Mouse (Mus musculus) heart, embryonic 14.5 days (tissue): Measurements from ENCODE around the gene Milr1. TPM values are rescaled to one million over a fixed set of nuclear protein-coding genes. Genes with fewer than 3 reads are reported as not detected.
"Not testable (repeated sequence)": the region's sequence is repeated elsewhere in the genome, so short reads cannot be mapped to it uniquely, and the experiment has no call there.

Experiments used
- ATAC-seq: fragments of 200-750 bp; cut with Nextera tagmentation; 2 replicates; pipeline ENCODE4 v1.8.0; 2017; ENCODE audit warnings: low read depth, moderate TSS enrichment; ENCODE audit not compliant: insufficient number of reproducible peaks, insufficient read depth, low FRiP score
- H3K27ac ChIP-seq, 2 experiments: fragments of 200-500 bp in 1 of 2; fragments of 300-500 bp in 1 of 2; sonication (generic) in 1 of 2; replicated peaks in 1 of 2; 2 replicates each; pipeline ENCODE4 v1.5.1; 2012 to 2014; ENCODE audit warnings: low read depth in 2 of 2, low read length in 2 of 2, control low read depth in 1 of 2, mild to moderate bottlenecking in 1 of 2, mixed read lengths in 1 of 2; ENCODE audit not compliant: control insufficient read depth in 1 of 2, insufficient read depth in 1 of 2
- H3K27me3 ChIP-seq: fragments of 300-500 bp; sonication (generic); 2 replicates; pipeline ENCODE4 v1.6.1; 2014; ENCODE audit warnings: mild to moderate bottlenecking, low read length, control low read depth; ENCODE audit not compliant: control insufficient read depth, insufficient read depth
- H3K36me3 ChIP-seq: fragments of 300-500 bp; sonication (generic); 2 replicates; pipeline ENCODE4 v1.6.1; 2014; ENCODE audit warnings: mild to moderate bottlenecking, control low read depth, low read length, mixed read lengths; ENCODE audit not compliant: control insufficient read depth, insufficient read depth
- H3K4me1 ChIP-seq, 2 experiments: fragments of 200-500 bp in 1 of 2; fragments of 300-500 bp in 1 of 2; sonication (generic) in 1 of 2; 2 replicates each; pipeline ENCODE4 v1.6.1; 2012 to 2014; ENCODE audit warnings: low read length in 2 of 2, control low read depth in 1 of 2, mixed read lengths in 1 of 2; ENCODE audit not compliant: control insufficient read depth in 2 of 2, insufficient read depth in 2 of 2
- H3K4me2 ChIP-seq: fragments of 300-500 bp; sonication (generic); 2 replicates; pipeline ENCODE4 v1.6.1; 2014; ENCODE audit warnings: mild to moderate bottlenecking, low read length
- H3K4me3 ChIP-seq, 2 experiments: fragments of 200-500 bp in 1 of 2; fragments of 300-500 bp in 1 of 2; sonication (generic) in 1 of 2; 2 replicates each; pipeline ENCODE4 v1.5.1; 2012 to 2014; ENCODE audit warnings: low read length in 2 of 2, mild to moderate bottlenecking in 2 of 2, control low read depth in 1 of 2, low read depth in 1 of 2, moderate library complexity in 1 of 2; ENCODE audit not compliant: control insufficient read depth in 1 of 2, insufficient read depth in 1 of 2
- H3K9ac ChIP-seq: fragments of 300-500 bp; sonication (generic); 2 replicates; pipeline ENCODE4 v1.6.1; 2014; ENCODE audit warnings: mild to moderate bottlenecking, low read length
- H3K9me3 ChIP-seq: fragments of 300-500 bp; sonication (generic); 2 replicates; pipeline ENCODE4 v1.6.1; 2016; ENCODE audit warnings: low read length, control low read depth; ENCODE audit not compliant: control insufficient read depth
- WGBS: fragments of 180-500 bp; shearing (Covaris S2); extraction: QIAGEN DNeasy Blood & Tissue Kit; methylation state at CpG from one replicate; pipeline ENCODE4 v1.1.7; 2014; 5-methylcytosine and 5-hydroxymethylcytosine counted together
- polyA plus RNA-seq: library from polyadenylated mRNA; unstranded; fragments of >200 nt; fragmentation: Nextera tagmentation; extraction: Ambion mirVana; gene quantifications from 2 replicates; pipeline ENCODE4 v1.2.1, GENCODE M21; 2014

Gene Milr1
- polyA plus RNA-seq, 1 experiment from 2014 or later: 1.6 TPM

GRCm38 (mm10) chr11:106777395-106777794 is 26.4 kb downstream of the Milr1 start:
- Histone ChIP-seq H3K4me2 (0 out of 2 replicates have a peak overlapping the region, but pooled peaks have one; percentile 4), H3K9ac (0 out of 2 replicates have a peak overlapping the region, but pooled peaks have one; percentile 34), H3K9me3 (no peaks in the 10 kb centered on the region), H3K4me3 (no peak overlapping the region), H3K4me1 (peaks cover 0 to 13% of the 10 kb centered on the region in 2 experiments; a peak in 1 of 4 replicates), H3K27me3 (no peaks in the 10 kb centered on the region), H3K27ac (no peak overlapping the region), H3K36me3 (peaks cover 75% of the 10 kb centered on the region)
- no peak for ATAC-seq
- 91% methylated on average over 3 of the region's 3 CpGs for WGBS

- H3K27ac ChIP-seq: no peak overlapping the region
- H3K4me2 ChIP-seq: peak overlapping the region; percentile 79
- ATAC-seq: no peak
- 0 out of 4 replicates have a peak overlapping the region, but pooled peaks of 1 of the 2 experiments have one; percentile 68 for H3K4me3 ChIP-seq
- peak overlapping the region; percentile 25; the same call in 1 of the 2 replicates for H3K9ac ChIP-seq
- H3K36me3 ChIP-seq: peaks cover 75% of the 10 kb centered on the region
- H3K4me1 ChIP-seq: peaks cover 0 to 13% of the 10 kb centered on the region in 2 experiments; a peak in 1 of 4 replicates
- 89% methylated on average over 7 of the region's 7 CpGs for WGBS
- H3K27me3 ChIP-seq: no peaks in the 10 kb centered on the region
- H3K9me3 ChIP-seq: no peaks in the 10 kb centered on the region
Observed at GRCm38 (mm10) chr11:106778132-106778531, 27.1 kb downstream of the Milr1 start.

GRCm38 (mm10) chr11:106778589-106779387 is 27.8 kb downstream of the Milr1 start:
- Histone ChIP-seq H3K27ac (peak overlapping the region; percentile 81 to 97), H3K4me1 (peaks cover 0 to 13% of the 10 kb centered on the region in 2 experiments; a peak in 1 of 4 replicates), H3K4me3 (peak overlapping the region; percentile 59 to 68), H3K36me3 (peaks cover 75% of the 10 kb centered on the region), H3K27me3 (no peaks in the 10 kb centered on the region), H3K9ac (peak overlapping the region; percentile 87), H3K4me2 (peak overlapping the region; percentile 79), H3K9me3 (no peaks in the 10 kb centered on the region)
- ATAC-seq: peak; percentile 0; the same call in 1 of the 2 replicates
- 3% methylated on average over 39 of the region's 39 CpGs for WGBS

- peaks cover 75% of the 10 kb centered on the region for H3K36me3 ChIP-seq
- H3K27me3 ChIP-seq: no peaks in the 10 kb centered on the region
- peak within 1 kb of the TSS; percentile 81 to 97 for H3K27ac ChIP-seq
- peak; percentile 96 for ATAC-seq
- whole genome bisulfite sequencing: 2% methylated on average over 30 of the region's 30 CpGs
- no peaks in the 10 kb centered on the region for H3K9me3 ChIP-seq
- H3K4me1 ChIP-seq: peaks cover 0 to 13% of the 10 kb centered on the region in 2 experiments; a peak in 1 of 4 replicates
- peak within 1 kb of the TSS; percentile 59 to 68 for H3K4me3 ChIP-seq
- H3K4me2 ChIP-seq: peak within 1 kb of the TSS; percentile 79
- peak within 1 kb of the TSS; percentile 87 for H3K9ac ChIP-seq
Observed at GRCm38 (mm10) chr11:106779388-106780088, 28.5 kb downstream of the Milr1 start, which contains the start of gene Polg2. Polg2 (minus strand) TSS chr11:106779537.

- Histone ChIP-seq H3K9ac (peak overlapping the region; percentile 87; the same call in 1 of the 2 replicates), H3K4me3 (peak overlapping the region in 1 of 2 experiments; percentile 68; a peak in 1 of 4 replicates), H3K9me3 (no peaks in the 10 kb centered on the region)
Observed at GRCm38 (mm10) chr11:106780089-106780425, 29.0 kb downstream of the Milr1 start.

GRCm38 (mm10) chr11:106780590-106781220 is 29.7 kb downstream of the Milr1 start:
- H3K4me2 ChIP-seq: no peak overlapping the region
- peaks cover 0 to 19% of the 10 kb centered on the region in 2 experiments; a peak in 2 of 4 replicates for H3K4me1 ChIP-seq
- H3K27me3 ChIP-seq: no peaks in the 10 kb centered on the region
- no peak overlapping the region; a peak in 1 of 4 replicates for H3K27ac ChIP-seq
- no peak overlapping the region for H3K4me3 ChIP-seq
- H3K36me3 ChIP-seq: peaks cover 75% of the 10 kb centered on the region
- whole genome bisulfite sequencing: 75% methylated on average over 6 of the region's 6 CpGs
- ATAC-seq: no peak
- H3K9ac ChIP-seq: no peak overlapping the region; the same call in 1 of the 2 replicates
- no peaks in the 10 kb centered on the region for H3K9me3 ChIP-seq

More at GRCm38 (mm10) chr11:106780089-106780425, 29.0 kb downstream of the Milr1 start:
- peaks cover 75% of the 10 kb centered on the region for H3K36me3 ChIP-seq
- 70% methylated on average over 4 of the region's 4 CpGs for WGBS
- H3K4me2 ChIP-seq: peak overlapping the region; percentile 79
- no peak for ATAC-seq
- no peaks in the 10 kb centered on the region for H3K27me3 ChIP-seq
- peaks cover 0 to 13% of the 10 kb centered on the region in 2 experiments; a peak in 1 of 4 replicates for H3K4me1 ChIP-seq
- H3K27ac ChIP-seq: peak overlapping the region; percentile 81 to 97; a peak in 3 of 4 replicates

- H3K4me3 ChIP-seq, H3K27ac ChIP-seq, ATAC-seq, H3K9ac ChIP-seq, H3K9me3 ChIP-seq, H3K4me2 ChIP-seq, H3K27me3 ChIP-seq: not testable (repeated sequence)
- Histone ChIP-seq H3K36me3 (peaks cover 77% of the 10 kb centered on the region), H3K4me1 (peaks cover 0 to 29% of the 10 kb centered on the region in 2 experiments; a peak in 2 of 4 replicates)
- 84% methylated on average over 7 of the region's 7 CpGs for WGBS
Observed at GRCm38 (mm10) chr11:106782271-106782670, 31.2 kb downstream of the Milr1 start.
